Mouse (Mus musculus) hindbrain, embryonic 14.5 days (tissue): Measurements from ENCODE around the gene Bmf. TPM values are rescaled to one million over a fixed set of nuclear protein-coding genes. Genes with fewer than 3 reads are reported as not detected.
"Not testable (repeated sequence)": the region's sequence is repeated elsewhere in the genome, so short reads cannot be mapped to it uniquely, and the experiment has no call there.

Experiments
- ATAC-seq: fragments of 200-750 bp; cut with Nextera tagmentation; 2 replicates; pipeline ENCODE4 v1.8.0; 2017; ENCODE audit warnings: moderate number of reproducible peaks, mild to moderate bottlenecking, moderate TSS enrichment, moderate library complexity; ENCODE audit not compliant: low FRiP score
- DNase-seq: peaks from one replicate; pipeline ENCODE4 v3.0.0-alpha.2; 2015; ENCODE audit warnings: low spot score
- H3K27ac ChIP-seq: fragments of 300-500 bp; sonication (generic); 2 replicates; pipeline ENCODE4 v1.5.1; 2014; ENCODE audit warnings: mild to moderate bottlenecking, moderate library complexity
- H3K27me3 ChIP-seq: fragments of 300-500 bp; sonication (generic); 2 replicates; pipeline ENCODE4 v1.6.1; 2014; ENCODE audit warnings: mild to moderate bottlenecking, low read length, mixed read lengths; ENCODE audit not compliant: control insufficient read depth, insufficient read depth
- H3K36me3 ChIP-seq: fragments of 300-500 bp; sonication (generic); replicated peaks from 2 replicates; pipeline ENCODE4 v1.6.1; 2014; ENCODE audit not compliant: control insufficient read depth, insufficient read depth
- H3K4me1 ChIP-seq: fragments of 300-500 bp; sonication (generic); replicated peaks from 2 replicates; pipeline ENCODE4 v1.6.1; 2014; ENCODE audit warnings: antibody characterized with exemption, low read length, mixed read lengths; ENCODE audit not compliant: control insufficient read depth, insufficient read depth
- H3K4me2 ChIP-seq: fragments of 300-500 bp; sonication (generic); replicated peaks from 2 replicates; pipeline ENCODE4 v1.6.1; 2014; ENCODE audit warnings: mild to moderate bottlenecking, moderate library complexity
- H3K4me3 ChIP-seq: fragments of 300-500 bp; sonication (generic); replicated peaks from 2 replicates; pipeline ENCODE4 v1.5.1; 2014; ENCODE audit warnings: mild to moderate bottlenecking, low read length
- H3K9ac ChIP-seq: fragments of 300-500 bp; sonication (generic); 2 replicates; pipeline ENCODE4 v1.6.1; 2014
- H3K9me3 ChIP-seq: fragments of 300-500 bp; sonication (generic); 2 replicates; pipeline ENCODE4 v1.6.1; 2016; ENCODE audit warnings: low read length; ENCODE audit not compliant: control insufficient read depth
- WGBS: fragments of 180-500 bp; shearing (Covaris S2); extraction: QIAGEN DNeasy Blood & Tissue Kit; methylation state at CpG from one replicate; pipeline ENCODE4 v1.1.7; 2014; 5-methylcytosine and 5-hydroxymethylcytosine counted together
- polyA plus RNA-seq: library from polyadenylated mRNA; unstranded; fragments of >200 nt; fragmentation: Nextera tagmentation; extraction: Ambion mirVana; gene quantifications from 2 replicates; pipeline ENCODE4 v1.2.1, GENCODE M21; 2014

Gene Bmf
- polyA plus RNA-seq, 1 experiment from 2014 or later, result 3.3 TPM

DNA sequence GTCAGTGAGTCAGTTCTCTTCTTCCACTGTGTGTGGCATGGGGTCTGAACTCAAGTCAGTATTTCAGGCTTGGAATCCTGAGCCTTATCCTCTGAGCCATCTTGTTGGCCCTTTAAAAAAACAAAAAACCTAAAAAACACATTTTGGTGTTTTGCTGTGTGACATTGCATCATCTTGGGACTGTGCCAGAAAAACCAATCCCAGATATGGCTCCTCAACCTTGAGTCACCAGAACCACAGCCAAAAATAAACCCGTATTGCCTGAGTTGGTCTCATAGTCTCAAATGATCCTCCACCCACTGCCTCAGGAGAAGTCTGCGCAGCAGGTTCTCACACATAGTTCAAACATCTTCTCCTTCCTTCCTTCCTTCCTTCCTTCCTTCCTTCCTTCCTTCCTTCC lies 21.5 kb upstream of the Bmf start:
- no peaks in the 10 kb centered on the region for H3K27me3 ChIP-seq
- WGBS, result 96% methylated on average over 2 of the region's 2 CpGs
- H3K4me3 ChIP-seq, result no peak overlapping the region
- H3K36me3 ChIP-seq, result no peaks in the 10 kb centered on the region
- no peaks in the 10 kb centered on the region for H3K4me1 ChIP-seq
- DNase-seq, result no peak
- H3K9ac ChIP-seq, result no peak overlapping the region
- ATAC-seq, result no peak
- H3K9me3 ChIP-seq, result no peaks in the 10 kb centered on the region
- H3K4me2 ChIP-seq, result no peak overlapping the region
- H3K27ac ChIP-seq, result no peak overlapping the region

DNA sequence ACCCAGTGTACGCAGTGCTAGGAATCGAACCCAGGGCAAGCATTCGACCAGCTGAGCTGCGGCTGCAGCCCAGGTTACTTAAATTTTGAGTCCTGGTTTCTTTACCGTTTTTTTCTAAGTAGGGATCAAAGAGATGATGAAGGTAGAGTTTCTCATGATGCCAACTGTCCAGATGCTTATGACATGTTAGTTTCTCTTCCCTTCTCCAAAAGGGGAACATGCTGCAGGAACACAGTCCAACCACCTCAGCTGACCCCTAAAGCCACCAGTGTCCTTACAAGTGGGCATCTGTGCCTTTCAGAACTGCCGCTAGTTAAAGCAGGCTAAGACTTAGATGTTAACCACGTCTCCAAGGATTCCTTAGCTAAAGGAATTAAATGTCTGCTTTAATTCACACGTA lies 17.7 kb upstream of the Bmf start:
- H3K4me3 ChIP-seq, result no peak overlapping the region
- H3K4me1 ChIP-seq, result no peaks in the 10 kb centered on the region
- no peak overlapping the region for H3K4me2 ChIP-seq
- H3K27me3 ChIP-seq, result no peaks in the 10 kb centered on the region
- H3K36me3 ChIP-seq, result no peaks in the 10 kb centered on the region
- H3K9me3 ChIP-seq, result no peaks in the 10 kb centered on the region
- no peak overlapping the region for H3K27ac ChIP-seq
- ATAC-seq (no peak), DNase-seq (no peak)
- 90% methylated on average over 8 of the region's 8 CpGs for WGBS
- no peak overlapping the region for H3K9ac ChIP-seq

DNA sequence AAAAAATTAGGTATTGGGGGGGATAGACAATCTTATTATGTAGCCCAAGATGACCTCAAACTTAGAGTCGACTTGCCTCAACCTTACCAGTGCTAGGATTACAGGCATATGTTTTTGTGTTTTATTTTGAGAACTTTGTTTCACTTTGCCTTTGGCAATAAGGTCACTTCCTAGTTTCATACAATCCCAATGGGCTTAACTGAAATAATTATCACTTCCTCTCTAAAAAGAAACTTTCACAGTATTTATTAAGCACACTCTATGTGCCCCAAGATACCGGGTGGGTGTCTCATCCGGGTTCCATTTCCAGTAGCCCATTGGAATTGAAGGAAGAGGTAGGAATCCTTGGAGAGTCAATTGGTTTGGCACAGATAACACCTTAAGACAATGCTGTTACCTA lies 12.9 kb upstream of the Bmf start:
- H3K36me3 ChIP-seq, result no peaks in the 10 kb centered on the region
- 92% methylated on average over 3 of the region's 3 CpGs for WGBS
- H3K4me3 ChIP-seq, result no peak overlapping the region
- H3K27ac ChIP-seq, result no peak overlapping the region
- H3K4me2 ChIP-seq, result no peak overlapping the region
- ATAC-seq, result no peak
- DNase-seq, result no peak
- no peaks in the 10 kb centered on the region for H3K4me1 ChIP-seq
- no peak overlapping the region for H3K9ac ChIP-seq
- H3K9me3 ChIP-seq, result no peaks in the 10 kb centered on the region
- H3K27me3 ChIP-seq, result no peaks in the 10 kb centered on the region

DNA sequence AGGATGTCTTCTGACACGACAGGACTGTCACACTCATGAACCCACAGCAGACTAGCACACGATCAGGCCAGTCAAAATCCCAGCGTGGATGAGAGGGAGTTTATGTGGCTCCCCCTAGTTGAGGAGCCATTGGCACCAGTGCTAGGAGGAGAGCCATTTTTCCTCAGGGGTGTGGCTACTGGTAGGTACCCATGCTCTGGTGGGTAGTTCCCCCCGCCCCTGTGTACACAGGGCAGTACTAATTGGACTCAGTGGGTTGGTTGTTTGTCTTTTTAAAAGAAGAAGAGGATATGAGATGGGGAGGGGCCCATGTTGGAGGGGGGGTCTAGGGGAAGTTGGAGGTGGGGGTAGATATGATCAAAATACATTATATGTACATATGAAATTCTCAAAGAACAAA lies 12.5 kb upstream of the Bmf start:
- H3K27me3 ChIP-seq, result no peaks in the 10 kb centered on the region
- DNase-seq (no peak), ATAC-seq (no peak)
- no peak overlapping the region for H3K4me3 ChIP-seq
- no peak overlapping the region for H3K4me2 ChIP-seq
- WGBS, result 83% methylated on average over 4 of the region's 4 CpGs
- H3K9me3 ChIP-seq, result no peaks in the 10 kb centered on the region
- H3K36me3 ChIP-seq, result no peaks in the 10 kb centered on the region
- H3K4me1 ChIP-seq, result no peaks in the 10 kb centered on the region
- H3K27ac ChIP-seq, result no peak overlapping the region
- no peak overlapping the region for H3K9ac ChIP-seq

DNA sequence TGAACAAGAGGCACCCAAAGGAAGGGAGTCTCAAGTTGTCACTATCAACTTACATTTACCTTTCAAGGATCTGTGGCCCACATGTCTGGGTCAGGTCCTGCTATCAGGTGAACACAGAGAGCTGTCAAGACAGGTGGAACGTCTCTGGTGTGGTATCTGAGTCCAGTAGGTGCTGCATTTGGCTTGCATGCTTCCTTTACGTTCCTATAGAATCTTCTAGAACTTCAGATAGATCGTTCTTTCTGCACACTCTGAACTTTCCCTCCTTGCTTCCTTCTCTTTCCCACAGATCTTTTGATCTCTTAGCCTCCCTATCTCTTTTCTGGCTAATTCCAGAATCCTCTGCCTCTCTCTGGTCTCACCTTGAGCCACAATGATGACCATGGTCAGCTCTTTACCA lies 8.9 kb upstream of the Bmf start:
- DNase-seq (no peak), ATAC-seq (no peak)
- 91% methylated on average over 3 of the region's 3 CpGs for WGBS
- Histone ChIP-seq H3K4me3 (no peak overlapping the region), H3K9ac (no peak overlapping the region), H3K4me1 (no peaks in the 10 kb centered on the region), H3K36me3 (no peaks in the 10 kb centered on the region), H3K4me2 (no peak overlapping the region), H3K27ac (no peak overlapping the region), H3K9me3 (no peaks in the 10 kb centered on the region), H3K27me3 (no peaks in the 10 kb centered on the region)

DNA sequence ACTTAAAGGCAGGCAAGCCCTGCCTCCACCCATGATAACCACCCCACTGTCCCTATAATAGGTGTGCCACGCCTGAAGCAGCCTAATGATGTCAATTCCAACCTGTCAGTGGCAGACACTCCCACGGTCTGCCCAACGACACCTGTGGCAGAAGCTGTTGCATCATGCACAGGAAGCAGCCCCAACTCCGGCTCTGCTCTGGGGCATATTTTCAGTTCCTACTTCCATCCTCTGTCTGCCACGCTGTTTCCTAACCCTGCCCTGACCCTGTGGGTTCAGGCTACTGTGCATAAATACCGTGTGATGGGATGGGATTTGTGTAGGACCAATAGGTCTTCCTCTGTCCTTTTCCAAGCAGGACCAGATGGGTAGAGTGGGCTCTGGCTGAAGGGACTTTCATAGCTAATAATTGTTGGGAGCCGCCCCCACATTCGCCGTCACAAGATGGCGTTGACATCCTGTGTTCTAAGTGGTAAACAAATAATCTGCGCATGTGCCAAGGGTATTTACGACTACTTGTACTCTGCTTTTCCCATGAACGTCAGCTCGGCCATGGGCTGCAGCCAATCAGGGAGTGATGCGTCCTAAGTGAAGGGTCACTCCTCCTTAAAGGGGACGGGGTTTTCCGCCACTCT lies 5.0 kb upstream of the Bmf start:
- Histone ChIP-seq H3K9ac (peak overlapping the region; percentile 53), H3K4me2 (peak overlapping the region; percentile 53), H3K27ac (peak overlapping the region; percentile 45; the same call in 1 of the 2 replicates), H3K4me3 (peak overlapping the region; percentile 40)
- H3K27me3 ChIP-seq, H3K4me1 ChIP-seq, H3K9me3 ChIP-seq, DNase-seq, H3K36me3 ChIP-seq: not testable (repeated sequence)
- WGBS, result 73% methylated on average over 14 of the region's 17 CpGs
- peak; percentile 50; the same call in 1 of the 2 replicates for ATAC-seq

DNA sequence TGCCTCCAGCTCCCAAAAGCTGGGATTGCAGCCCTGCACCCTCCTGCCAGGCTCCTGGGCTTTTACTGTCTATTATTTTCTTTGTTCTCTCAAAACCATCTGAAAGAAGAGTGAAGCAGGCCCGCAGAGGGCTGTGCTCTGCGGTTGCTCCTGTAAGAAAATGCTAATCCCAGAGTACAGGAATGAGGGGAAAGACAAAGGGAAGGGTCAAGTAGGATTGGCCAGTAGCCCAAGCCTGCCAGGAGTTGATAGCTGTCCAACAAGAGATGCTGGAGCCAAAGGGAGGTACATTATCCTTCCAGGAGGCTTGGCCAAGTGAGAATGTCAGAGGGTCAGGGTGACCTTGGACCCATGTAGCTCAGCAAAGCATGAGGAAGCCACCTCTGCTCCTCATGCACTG lies 2.1 kb upstream of the Bmf start:
- 35% methylated on average over 2 of the region's 2 CpGs for WGBS
- H3K4me3 ChIP-seq, result no peak overlapping the region
- H3K27ac ChIP-seq, result no peak overlapping the region
- no peaks in the 10 kb centered on the region for H3K27me3 ChIP-seq
- no peak overlapping the region for H3K4me2 ChIP-seq
- H3K9ac ChIP-seq, result no peak overlapping the region
- ATAC-seq (no peak), DNase-seq (no peak)
- H3K36me3 ChIP-seq, result no peaks in the 10 kb centered on the region
- no peaks in the 10 kb centered on the region for H3K9me3 ChIP-seq
- H3K4me1 ChIP-seq, result peaks cover 23% of the 10 kb centered on the region

DNA sequence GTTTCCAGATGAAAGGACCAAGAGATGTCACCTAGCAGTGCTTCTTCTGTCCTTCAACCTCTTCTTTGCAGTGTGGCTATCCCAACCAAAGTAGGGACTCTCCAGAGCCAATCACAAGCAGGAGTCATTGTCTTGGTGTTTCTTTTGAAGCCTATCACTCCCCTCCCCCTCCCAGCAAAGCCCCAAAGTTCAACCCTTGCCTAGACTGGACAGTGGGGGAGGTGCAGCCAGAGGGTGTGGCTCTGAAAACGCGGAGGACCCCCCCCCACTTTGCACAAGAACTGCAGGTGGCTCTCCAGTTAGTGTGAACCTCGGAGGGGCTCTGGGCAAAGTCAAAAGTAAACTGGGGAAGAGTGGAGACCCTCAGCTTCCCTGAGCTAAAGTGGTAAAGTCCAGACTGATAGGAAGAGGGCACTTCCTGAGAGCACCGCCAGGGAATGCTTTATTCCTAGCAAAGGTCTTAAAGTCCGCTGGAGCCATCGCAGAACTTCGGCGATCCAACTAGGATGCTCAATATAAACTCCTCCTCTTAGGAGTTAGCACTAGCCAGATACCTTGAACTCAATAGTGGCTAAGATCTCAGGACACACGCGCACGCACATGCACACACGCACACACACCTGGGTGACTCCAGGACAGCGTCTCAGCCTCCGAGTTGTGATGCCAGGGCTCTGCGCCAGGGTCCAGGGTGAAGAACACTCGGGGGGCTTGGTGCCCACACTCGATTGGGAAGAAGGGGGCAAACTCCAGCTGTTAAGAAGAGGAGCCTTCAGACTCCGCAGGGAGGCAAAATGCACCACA lies 866 bp downstream of the Bmf start:
- under 1% methylated on average over 18 of the region's 18 CpGs for WGBS
- Histone ChIP-seq H3K36me3 (no peaks in the 10 kb centered on the region), H3K4me1 (peaks cover 51% of the 10 kb centered on the region), H3K4me3 (peak overlapping the region; percentile 67), H3K9me3 (no peaks in the 10 kb centered on the region), H3K27ac (no peak overlapping the region), H3K9ac (peak overlapping the region; percentile 69), H3K4me2 (peak overlapping the region; percentile 74), H3K27me3 (no peaks in the 10 kb centered on the region)
- DNase-seq (no peak), ATAC-seq (no peak)

DNA sequence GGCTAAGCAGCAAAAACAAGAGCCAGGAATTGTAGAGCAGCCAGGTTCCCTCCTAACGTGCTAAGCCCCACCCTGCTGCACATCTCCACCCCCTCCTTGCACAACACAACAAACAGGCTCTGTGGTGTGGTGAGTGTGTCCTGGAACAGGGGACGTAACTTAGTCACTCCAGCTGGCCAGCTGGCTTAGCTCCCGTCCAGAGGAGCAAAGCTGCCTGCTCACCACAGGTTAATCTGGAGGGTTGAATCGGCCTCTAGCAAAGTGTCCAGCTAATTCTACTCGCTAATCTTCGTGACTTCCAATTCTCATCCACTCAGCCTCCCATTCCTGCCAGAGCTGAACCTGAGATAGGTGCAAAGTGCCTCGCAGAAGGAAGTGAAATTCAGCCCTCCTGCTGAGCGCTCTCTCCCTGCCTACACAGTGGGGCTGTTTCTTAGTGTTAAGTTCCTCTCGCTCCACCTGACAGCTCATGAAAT lies 1.9 kb downstream of the Bmf start:
- 13% methylated on average over 9 of the region's 9 CpGs for WGBS
- ATAC-seq (no peak), DNase-seq (no peak)
- peaks cover 54% of the 10 kb centered on the region for H3K4me1 ChIP-seq
- peak overlapping the region; percentile 67; the same call in 1 of the 2 replicates for H3K4me3 ChIP-seq
- no peaks in the 10 kb centered on the region for H3K27me3 ChIP-seq
- 0 out of 2 replicates have a peak overlapping the region, but pooled peaks have one; percentile 1 for H3K9ac ChIP-seq
- no peak overlapping the region for H3K27ac ChIP-seq
- H3K9me3 ChIP-seq, result no peaks in the 10 kb centered on the region
- H3K36me3 ChIP-seq, result no peaks in the 10 kb centered on the region
- peak overlapping the region; percentile 74 for H3K4me2 ChIP-seq
